Comparison of ENCODE assay signal across 19 mouse cellular contexts in the genomic region with DNA sequence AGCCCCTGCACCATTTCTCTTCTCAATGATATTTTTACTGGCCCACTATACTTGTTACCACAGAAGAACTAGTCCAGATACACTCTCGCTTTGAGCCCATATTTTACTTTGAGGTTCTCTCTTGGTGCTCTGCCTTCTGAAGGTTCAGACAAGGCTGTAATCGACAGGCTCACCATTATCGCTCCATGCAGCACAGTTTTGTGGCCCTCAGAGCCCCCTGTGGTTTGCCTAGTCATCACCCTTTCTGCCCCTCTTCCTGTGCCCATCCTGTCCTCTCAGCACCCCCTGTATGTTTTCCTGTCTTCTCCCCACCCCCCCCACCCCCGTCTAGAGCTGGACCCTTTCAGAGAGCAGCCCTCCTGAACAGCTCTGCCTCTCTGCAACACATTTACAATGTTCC.
A peak's percentile ranks its signal among the peaks of the same experiment; 100 is the strongest.
DNase-seq lines count a peak whose midpoint lies in the region; ATAC-seq lines count a peak whose summit lies in the region.
"Had no signal": no experiment of that assay in that cellular context is flagged by ENCODE, and none has a peak within 500 bp of the region (broad histone marks: within the 10 kb centered on the region; RNA-seq: fewer than 3 reads in every experiment).

No protein-coding gene starts in this region.

- H3K36me3 ChIP-seq in hindbrain, embryonic 13.5 days = no peaks in the 10 kb centered on the region
- no peaks in the 10 kb centered on the region for H3K36me3 ChIP-seq in hindbrain, embryonic 11.5 days (ENCODE audit: control insufficient read depth, insufficient read depth, low read length)
- H3K36me3 ChIP-seq in embryonic facial prominence, embryonic 10.5 days (replicated peaks) = no peaks in the 10 kb centered on the region
- H3K36me3 ChIP-seq in midbrain, embryonic 12.5 days = no peaks in the 10 kb centered on the region
- no peaks in the 10 kb centered on the region for H3K36me3 ChIP-seq in heart, embryonic 10.5 days
- H3K36me3 ChIP-seq: forebrain, embryonic 15.5 days; heart, embryonic 12.5 days had no signal

- H3K4me1 ChIP-seq in hindbrain, embryonic 13.5 days (replicated peaks) = peaks cover 71% of the 10 kb centered on the region
- H3K4me1 ChIP-seq in hindbrain, embryonic 11.5 days (replicated peaks; ENCODE audit: control insufficient read depth, insufficient read depth, low read length) = peaks cover 35% of the 10 kb centered on the region
- peaks cover 32% of the 10 kb centered on the region for H3K4me1 ChIP-seq in embryonic facial prominence, embryonic 10.5 days
- H3K4me1 ChIP-seq in midbrain, embryonic 12.5 days = peaks cover 63% of the 10 kb centered on the region
- H3K4me1 ChIP-seq in heart, embryonic 10.5 days = 0 out of 2 replicates have a peak, but pooled peaks cover 6% of the 10 kb centered on the region
- H3K4me1 ChIP-seq: heart, embryonic 12.5 days had no signal

- H3K4me3 ChIP-seq in hindbrain, embryonic 13.5 days = no peak overlapping the region
- H3K4me3 ChIP-seq in hindbrain, embryonic 11.5 days (ENCODE audit: low read depth, low read length) = no peak overlapping the region
- no peak overlapping the region for H3K4me3 ChIP-seq in embryonic facial prominence, embryonic 10.5 days
- H3K4me3 ChIP-seq in midbrain, embryonic 12.5 days = no peak overlapping the region
- no peak overlapping the region for H3K4me3 ChIP-seq in heart, embryonic 10.5 days
- H3K4me3 ChIP-seq: forebrain, embryonic 15.5 days; gastrocnemius, adult 2 months; heart, embryonic 12.5 days had no signal

- ATAC-seq in hindbrain, embryonic 13.5 days (ENCODE audit: low FRiP score) = no peak
- ATAC-seq in hindbrain, embryonic 11.5 days (ENCODE audit: low FRiP score) = no peak
- ATAC-seq in midbrain, embryonic 12.5 days (ENCODE audit: low FRiP score, low read depth) = no peak
- no peak for ATAC-seq in frontal cortex, adult (ENCODE audit: low TSS enrichment)
- ATAC-seq: forebrain, embryonic 15.5 days had no signal

- peak overlapping the region; percentile 66 for H3K27ac ChIP-seq in hindbrain, embryonic 13.5 days
- no peak overlapping the region for H3K27ac ChIP-seq in hindbrain, embryonic 11.5 days (ENCODE audit: low read depth, low read length)
- 0 out of 2 replicates have a peak overlapping the region, but pooled peaks have one; percentile 19 for H3K27ac ChIP-seq in embryonic facial prominence, embryonic 10.5 days (replicated peaks)
- peak overlapping the region; percentile 30; the same call in 1 of the 2 replicates for H3K27ac ChIP-seq in midbrain, embryonic 12.5 days (replicated peaks)
- no peak overlapping the region for H3K27ac ChIP-seq in heart, embryonic 10.5 days
- H3K27ac ChIP-seq: forebrain, embryonic 15.5 days; gastrocnemius, adult 2 months; kidney, postnatal 0 days had no signal

- H3K4me2 ChIP-seq in hindbrain, embryonic 13.5 days = no peak overlapping the region
- H3K4me2 ChIP-seq in hindbrain, embryonic 11.5 days (replicated peaks; ENCODE audit: low read depth, low read length) = no peak overlapping the region
- H3K4me2 ChIP-seq in midbrain, embryonic 12.5 days (replicated peaks) = no peak overlapping the region
- H3K4me2 ChIP-seq: forebrain, embryonic 15.5 days; heart, embryonic 12.5 days; lung, embryonic 14.5 days had no signal

- no peaks in the 10 kb centered on the region for H3K27me3 ChIP-seq in hindbrain, embryonic 13.5 days
- H3K27me3 ChIP-seq in hindbrain, embryonic 11.5 days (ENCODE audit: control insufficient read depth, insufficient read depth, low read length) = no peaks in the 10 kb centered on the region
- no peaks in the 10 kb centered on the region for H3K27me3 ChIP-seq in embryonic facial prominence, embryonic 10.5 days (replicated peaks; ENCODE audit: low read depth, poor library complexity, severe bottlenecking)
- H3K27me3 ChIP-seq in midbrain, embryonic 12.5 days = no peaks in the 10 kb centered on the region
- H3K27me3 ChIP-seq in heart, embryonic 10.5 days (ENCODE audit: insufficient read depth, poor library complexity, severe bottlenecking) = peaks cover 5% of the 10 kb centered on the region; the same call in 1 of the 2 replicates
- H3K27me3 ChIP-seq: forebrain, embryonic 15.5 days; heart, embryonic 12.5 days had no signal

- H3K9ac ChIP-seq in hindbrain, embryonic 13.5 days = no peak overlapping the region
- no peak overlapping the region for H3K9ac ChIP-seq in hindbrain, embryonic 11.5 days (ENCODE audit: low read depth, low read length)
- no peak overlapping the region for H3K9ac ChIP-seq in midbrain, embryonic 12.5 days (replicated peaks)
- H3K9ac ChIP-seq: forebrain, embryonic 15.5 days; heart, embryonic 12.5 days; lung, embryonic 14.5 days had no signal

- no peak for DNase-seq in hindbrain, embryonic 11.5 days (ENCODE audit: low spot score)
- peak; percentile 20 for DNase-seq in 416B (ENCODE audit: low read depth)
- no peak for DNase-seq in embryonic facial prominence, embryonic 10.5 days (ENCODE audit: low spot score)
- DNase-seq in heart, embryonic 10.5 days (ENCODE audit: low spot score) = no peak
- DNase-seq: cerebellum, adult 8-10 months; gastrocnemius, adult 2 months; heart, postnatal 14 days; kidney, adult 18-20 months; layer of hippocampus, postnatal 36 days; lung, embryonic 14.5 days; lung, postnatal 4 days; spleen, adult 18-20 months; thymus, postnatal 4 days had no signal

- H3K9me3 ChIP-seq in hindbrain, embryonic 13.5 days = no peaks in the 10 kb centered on the region
- no peaks in the 10 kb centered on the region for H3K9me3 ChIP-seq in hindbrain, embryonic 11.5 days (ENCODE audit: control insufficient read depth, low read length)
- H3K9me3 ChIP-seq in embryonic facial prominence, embryonic 10.5 days = no peaks in the 10 kb centered on the region
- H3K9me3 ChIP-seq in midbrain, embryonic 12.5 days = no peaks in the 10 kb centered on the region
- H3K9me3 ChIP-seq in heart, embryonic 10.5 days = no peaks in the 10 kb centered on the region
- H3K9me3 ChIP-seq: forebrain, embryonic 15.5 days; heart, embryonic 12.5 days had no signal

- WGBS in hindbrain, embryonic 13.5 days = 69% methylated on average over 4 of the region's 4 CpGs
- WGBS in hindbrain, embryonic 11.5 days = 63% methylated on average over 4 of the region's 4 CpGs
- 81% methylated on average over 4 of the region's 4 CpGs for WGBS in embryonic facial prominence, embryonic 10.5 days
- 75% methylated on average over 4 of the region's 4 CpGs for WGBS in midbrain, embryonic 12.5 days
- whole genome bisulfite sequencing in heart, embryonic 10.5 days = 65% methylated on average over 4 of the region's 4 CpGs

Comparison
In these comparisons a context has a peak if more than half of its experiments do, and no peak if none do; other contexts are left out.
1. H3K27ac ChIP-seq: peak in hindbrain, embryonic 13.5 days (single experiment), embryonic facial prominence, embryonic 10.5 days (single experiment) and midbrain, embryonic 12.5 days (single experiment); none in hindbrain, embryonic 11.5 days (single experiment) and heart, embryonic 10.5 days (single experiment).